Mouse (Mus musculus) c-Kit-positive CD71-positive TER-119-negative erythroid progenitor cells, embryonic 14.5 days (primary cell): ENCODE data around the gene Cx3cl1.
A peak's percentile ranks its signal among the peaks of the same experiment; 100 is the strongest.

Experiments used
- DNase-seq: peaks from one replicate; pipeline ENCODE4 v3.0.0-alpha.2; 2013; ENCODE audit warnings: low read depth

Gene Cx3cl1

GRCm38 (mm10) chr8:94801293-94802095 is 29.7 kb downstream of the Cx3cl1 start:
- DNase-seq, result no peak

GRCm38 (mm10) chr8:94802375-94802774 is 30.6 kb downstream of the Cx3cl1 start:
- DNase-seq, result no peak

GRCm38 (mm10) chr8:94803551-94803950 is 31.7 kb downstream of the Cx3cl1 start:
- DNase-seq, result no peak

- DNase-seq, result no peak
Observed at GRCm38 (mm10) chr8:94804546-94805340, 32.9 kb downstream of the Cx3cl1 start.

- DNase-seq, result no peak
Observed at GRCm38 (mm10) chr8:94805811-94806210, 34.0 kb downstream of the Cx3cl1 start.

GRCm38 (mm10) chr8:94807506-94807905 is 35.7 kb downstream of the Cx3cl1 start:
- no peak for DNase-seq

- no peak for DNase-seq
Observed at GRCm38 (mm10) chr8:94808372-94808771, 36.6 kb downstream of the Cx3cl1 start.

GRCm38 (mm10) chr8:94810153-94810552 is 38.3 kb downstream of the Cx3cl1 start, which contains the start of gene Ccl17:
Gene Ccl17 (plus strand): TSS chr8:94810453.
- no peak for DNase-seq

GRCm38 (mm10) chr8:94810855-94811254 is 39.0 kb downstream of the Cx3cl1 start:
- no peak for DNase-seq

GRCm38 (mm10) chr8:94811654-94812053 is 39.8 kb downstream of the Cx3cl1 start:
- DNase-seq, result no peak

GRCm38 (mm10) chr8:94812645-94813098 is 40.9 kb downstream of the Cx3cl1 start:
- DNase-seq, result peak; percentile 90

- no peak for DNase-seq
Observed at GRCm38 (mm10) chr8:94814556-94814955, 42.7 kb downstream of the Cx3cl1 start.

- no peak for DNase-seq
Observed at GRCm38 (mm10) chr8:94817933-94818332, 46.1 kb downstream of the Cx3cl1 start.

GRCm38 (mm10) chr8:94819671-94820179 is 47.9 kb downstream of the Cx3cl1 start:
- DNase-seq, result no peak

- DNase-seq, result no peak
Observed at GRCm38 (mm10) chr8:94820553-94820952, 48.7 kb downstream of the Cx3cl1 start.

- DNase-seq, result no peak
Observed at GRCm38 (mm10) chr8:94821381-94821780, 49.6 kb downstream of the Cx3cl1 start.

GRCm38 (mm10) chr8:94822637-94823560 is 51.1 kb downstream of the Cx3cl1 start:
- peak; percentile 54 for DNase-seq

GRCm38 (mm10) chr8:94825170-94825569 is 53.4 kb downstream of the Cx3cl1 start:
- DNase-seq, result no peak

GRCm38 (mm10) chr8:94826210-94826609 is 54.4 kb downstream of the Cx3cl1 start:
- DNase-seq, result no peak

GRCm38 (mm10) chr8:94828284-94828683 is 56.5 kb downstream of the Cx3cl1 start:
- DNase-seq, result no peak
